Mouse (Mus musculus) ES-CJ7 (cell line): ENCODE measurements around the gene Ltbp3.

Experiments
- DNase-seq: peaks from one replicate; pipeline ENCODE4 v3.0.0; 2011; ENCODE audit warnings: low read depth, low spot score

The Ltbp3 gene

DNA sequence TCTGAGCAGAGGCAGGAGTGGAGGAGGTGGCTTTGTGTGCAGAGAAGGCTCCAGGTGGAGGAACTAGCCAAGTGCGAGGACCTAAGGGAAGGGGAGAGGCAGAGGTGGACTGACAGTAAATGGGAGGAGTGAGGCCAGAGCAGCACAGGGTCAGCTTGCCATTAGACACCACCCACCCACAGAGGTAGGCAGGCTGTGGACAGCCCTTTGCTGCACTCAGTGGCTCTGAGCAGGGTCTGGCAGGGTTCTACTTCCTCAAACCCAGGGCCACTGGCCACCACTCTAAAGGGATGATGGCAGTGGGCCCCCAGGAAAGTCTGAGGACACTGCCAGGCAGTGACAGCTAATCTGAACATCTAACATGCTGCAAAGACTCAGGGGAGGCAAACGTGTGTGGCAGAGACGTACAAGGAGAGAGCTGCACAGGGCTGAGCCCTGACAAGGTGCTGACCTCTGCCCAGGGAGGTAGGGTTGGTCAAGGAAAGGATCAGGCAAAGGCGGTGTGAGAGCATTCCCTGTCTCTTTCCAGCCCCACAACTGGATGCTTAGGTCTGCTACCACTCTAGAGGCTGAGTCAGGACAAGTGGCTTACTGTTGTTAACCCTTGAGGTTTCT is 16.7 kb upstream of the Ltbp3 start:
- no peak for DNase-seq

- DNase-seq, result no peak
These were observed 16.2 kb upstream of the Ltbp3 start for GRCm38 (mm10) chr19:5724549-5724941.

DNA sequence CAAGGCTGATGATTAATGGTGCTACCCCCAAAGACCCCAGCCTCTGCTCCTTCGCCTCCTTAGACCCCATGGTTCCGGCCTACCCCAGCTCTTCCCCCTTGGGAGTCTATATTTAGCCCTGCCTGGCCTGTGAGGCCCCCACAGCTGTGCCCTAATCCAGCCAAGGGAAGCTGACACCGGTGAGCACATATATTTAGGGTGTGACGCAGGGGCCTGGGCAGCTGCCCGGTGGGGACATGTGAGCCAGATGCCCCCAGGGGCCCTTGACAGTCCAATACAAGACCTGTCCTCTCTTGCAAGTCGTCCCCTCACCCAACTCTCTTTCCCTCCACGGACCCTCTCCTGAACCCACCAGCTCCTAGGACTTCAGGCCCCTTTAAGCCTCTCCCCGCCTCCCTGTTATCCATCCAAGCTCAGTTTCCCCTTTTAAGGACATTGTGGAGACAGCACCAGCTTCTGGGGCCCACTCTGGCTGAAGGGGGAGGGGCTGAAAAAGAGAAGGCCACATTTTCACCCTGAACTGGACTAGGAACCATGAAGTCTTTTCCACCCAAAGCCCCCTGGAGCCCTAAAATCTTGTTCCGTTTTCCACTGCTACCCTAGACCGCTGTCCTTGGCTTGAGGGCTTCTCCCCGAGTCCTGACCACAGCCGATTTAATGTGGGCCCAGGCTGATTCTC is 15.5 kb upstream of the Ltbp3 start:
- no peak for DNase-seq

DNA sequence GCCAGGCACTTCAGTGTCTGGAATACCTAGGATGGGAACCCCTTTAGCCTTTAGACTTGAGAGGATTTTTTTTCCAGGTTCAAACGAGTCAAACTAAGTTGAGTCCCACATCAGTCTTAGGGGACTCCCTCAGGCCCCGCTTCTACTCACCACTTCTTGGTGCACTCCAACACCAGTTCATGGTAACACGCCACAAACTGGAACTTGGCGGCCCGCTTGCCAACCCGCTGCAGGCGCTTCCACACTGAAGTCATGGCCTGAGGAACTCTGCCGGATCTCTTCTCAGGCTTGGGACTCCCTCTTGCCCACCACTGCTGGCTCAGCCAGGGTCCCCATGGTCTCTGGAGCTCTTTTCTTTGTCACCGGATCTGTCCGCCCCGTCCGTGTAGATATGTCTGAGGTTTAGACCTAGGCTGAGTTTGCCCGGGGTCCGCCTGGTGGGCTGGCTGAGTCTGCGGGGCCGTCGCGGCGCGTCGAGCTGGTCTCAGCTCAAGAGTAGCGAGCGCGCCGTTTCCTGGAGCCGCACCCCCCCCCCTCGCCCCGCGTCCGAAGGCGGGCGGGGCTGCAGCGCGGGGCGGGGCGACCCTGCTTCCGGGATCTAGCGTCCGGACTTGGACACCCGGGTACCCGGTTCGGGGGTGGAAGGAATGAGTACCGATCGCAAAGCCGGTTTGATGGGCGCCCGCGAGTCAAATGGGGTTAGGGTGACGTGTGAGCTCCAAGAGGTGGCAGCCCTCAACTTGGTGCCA is 14.8 kb upstream of the Ltbp3 start, which contains the start of gene Ehbp1l1:
Gene Ehbp1l1 (minus strand): TSS at position 551 of the 749 bp plus-strand sequence.
- no peak for DNase-seq

GRCm38 (mm10) chr19:5726961-5727578 is 13.6 kb upstream of the Ltbp3 start:
- DNase-seq, result no peak

GRCm38 (mm10) chr19:5727701-5728100 is 13.0 kb upstream of the Ltbp3 start:
- peak; percentile 89 for DNase-seq

DNA sequence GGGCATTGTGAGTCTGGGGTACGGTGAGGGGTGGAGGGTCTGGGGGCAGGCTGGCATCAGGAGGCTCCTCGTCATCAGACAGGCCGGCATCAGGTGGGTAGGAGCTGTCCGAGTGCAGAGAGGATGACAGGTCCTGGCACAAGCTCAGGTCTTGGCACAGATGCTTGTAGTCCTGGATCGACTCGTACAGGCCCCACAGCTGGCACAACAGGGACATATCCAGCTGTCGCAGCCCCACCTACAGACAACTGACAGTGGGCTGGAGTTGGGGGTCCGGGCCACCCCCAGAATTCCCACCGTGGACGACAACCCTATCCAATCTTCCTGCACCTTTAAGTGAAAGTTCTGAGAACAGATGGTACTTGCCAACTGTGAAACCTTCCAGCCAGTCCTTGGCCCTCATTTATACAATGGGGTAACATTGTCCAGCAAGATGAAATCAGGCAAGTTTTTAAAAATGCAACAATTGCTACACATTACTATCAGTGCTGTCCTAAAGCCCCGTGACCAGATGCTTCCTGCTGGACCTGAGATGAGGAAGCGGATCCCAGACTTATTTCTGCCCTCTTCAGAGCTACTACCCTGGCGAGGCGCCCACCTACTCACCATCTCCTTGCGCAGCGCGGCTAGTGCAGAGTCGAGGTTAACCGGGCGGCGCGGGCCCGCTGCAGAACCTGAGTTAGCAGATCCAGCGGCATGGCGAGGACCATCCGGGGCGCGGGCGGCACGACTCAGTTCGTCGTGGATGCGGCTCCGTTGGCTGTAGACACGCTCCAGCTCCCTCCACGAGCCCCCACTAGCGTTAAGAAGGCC is 11.9 kb upstream of the Ltbp3 start:
- no peak for DNase-seq

DNA sequence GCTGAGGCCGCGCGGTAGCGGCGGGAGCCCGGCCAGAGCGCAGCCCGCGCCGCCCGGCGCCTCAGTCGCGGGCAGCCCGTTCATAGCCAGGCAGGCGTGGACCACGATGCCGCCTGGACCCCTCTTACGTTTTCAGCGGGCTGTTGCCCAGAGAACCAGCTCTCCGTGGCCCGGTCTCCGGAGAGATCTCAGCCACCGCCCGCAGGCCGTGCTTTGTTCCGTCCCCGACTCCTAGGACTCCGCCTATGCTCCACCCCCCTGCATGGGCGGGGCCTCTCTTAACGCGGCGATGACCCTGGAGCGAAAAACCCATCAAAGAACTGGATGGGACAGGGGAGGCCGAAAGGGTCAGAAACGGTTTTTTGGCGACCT is 11.3 kb upstream of the Ltbp3 start, which contains the start of gene Fam89b:
Gene Fam89b (minus strand): TSS at position 210 of the 372 bp plus-strand sequence.
- peak; percentile 84 for DNase-seq

DNA sequence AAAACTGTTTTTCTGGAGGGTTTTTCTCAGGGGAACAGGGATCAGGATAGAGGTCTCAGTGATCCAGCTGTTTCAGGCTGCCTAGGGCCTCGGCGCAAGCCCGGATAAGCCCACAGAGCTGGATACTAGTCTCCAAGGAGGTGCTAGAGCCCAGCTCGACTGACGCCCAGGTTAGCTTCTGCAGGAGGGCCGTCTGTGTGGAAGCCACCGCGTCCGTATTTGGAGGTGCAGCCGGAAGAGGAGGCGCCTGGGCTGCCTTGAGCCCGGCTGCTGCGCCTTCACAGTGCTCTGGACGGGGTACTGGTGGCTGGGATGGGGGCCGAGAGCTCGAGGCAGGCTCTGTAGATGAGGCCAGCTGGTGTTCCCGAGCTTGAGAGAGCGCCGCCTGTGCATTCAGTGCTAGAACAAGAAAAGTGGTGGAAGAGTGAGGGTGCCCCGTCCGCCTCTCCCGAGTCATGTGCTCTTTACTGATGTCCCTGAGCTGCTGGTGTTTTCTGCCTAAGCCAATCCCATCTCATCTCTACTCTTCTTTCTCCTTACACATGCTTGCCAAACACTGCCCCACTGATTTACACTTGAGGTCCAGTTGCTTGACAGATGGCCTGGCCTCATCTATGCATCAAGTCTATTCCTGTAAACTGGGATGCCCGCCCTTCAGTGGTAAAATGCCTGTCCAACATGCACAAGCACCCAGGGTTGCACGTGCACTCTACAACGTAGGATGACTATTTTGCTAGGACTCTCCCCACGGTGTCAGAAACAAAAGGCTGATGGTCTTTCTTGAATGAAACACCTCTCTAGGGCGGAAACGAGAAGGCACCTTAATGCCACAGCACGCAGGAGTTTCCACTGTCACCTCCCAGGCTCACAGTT is 10.2 kb upstream of the Ltbp3 start:
- DNase-seq, result no peak

- DNase-seq, result peak; percentile 98
These were observed 9.3 kb upstream of the Ltbp3 start for GRCm38 (mm10) chr19:5731264-5731978.

DNA sequence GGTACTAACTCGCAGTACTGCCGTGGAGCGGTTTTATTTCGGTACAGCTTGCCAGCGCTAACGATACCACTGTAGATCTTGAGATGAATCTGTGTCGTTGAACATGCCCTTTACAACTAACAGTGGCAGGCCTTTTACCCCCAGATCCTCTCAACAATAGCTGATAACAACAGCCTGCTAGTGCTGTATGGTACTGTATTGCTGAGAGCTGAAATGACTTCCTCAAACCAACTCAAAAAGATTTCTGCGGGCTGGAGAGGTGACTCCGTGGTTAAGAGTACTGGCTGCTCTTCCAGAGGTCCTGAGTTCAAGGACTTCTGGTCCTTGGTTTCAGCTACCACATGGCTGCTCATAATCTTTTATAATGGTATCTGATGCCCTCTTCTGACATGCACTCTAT is 6.4 kb upstream of the Ltbp3 start:
- no peak for DNase-seq

- DNase-seq, result no peak
These were observed 1.3 kb upstream of the Ltbp3 start for GRCm38 (mm10) chr19:5739446-5739845.

GRCm38 (mm10) chr19:5741641-5742240 is 1.0 kb downstream of the Ltbp3 start:
- no peak for DNase-seq

DNA sequence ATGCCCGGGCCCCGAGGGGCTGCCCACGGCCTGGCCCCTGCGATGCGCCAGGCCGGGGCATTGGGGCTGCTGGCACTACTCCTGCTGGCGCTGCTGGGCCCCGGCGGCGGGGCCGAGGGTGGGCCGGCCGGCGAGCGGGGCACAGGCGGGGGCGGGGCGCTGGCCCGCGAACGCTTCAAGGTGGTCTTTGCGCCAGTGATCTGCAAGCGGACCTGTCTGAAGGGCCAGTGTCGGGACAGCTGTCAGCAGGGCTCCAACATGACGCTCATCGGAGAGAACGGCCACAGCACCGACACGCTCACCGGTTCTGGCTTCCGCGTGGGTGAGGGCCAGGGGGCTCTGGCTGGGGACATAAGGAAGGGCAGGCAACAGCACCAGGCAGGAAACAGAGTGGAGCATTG is 1.5 kb downstream of the Ltbp3 start:
- no peak for DNase-seq

GRCm38 (mm10) chr19:5743576-5743975 is 2.9 kb downstream of the Ltbp3 start:
- no peak for DNase-seq

- DNase-seq, result peak; percentile 53
These were observed 5.3 kb downstream of the Ltbp3 start for GRCm38 (mm10) chr19:5745756-5746710.

- peak; percentile 71 for DNase-seq
These were observed 6.2 kb downstream of the Ltbp3 start for GRCm38 (mm10) chr19:5746907-5747363.

- DNase-seq, result no peak
These were observed 8.8 kb downstream of the Ltbp3 start for GRCm38 (mm10) chr19:5749476-5749875.
